ENCODE assay signal across 29 mouse cellular contexts in the genomic region with DNA sequence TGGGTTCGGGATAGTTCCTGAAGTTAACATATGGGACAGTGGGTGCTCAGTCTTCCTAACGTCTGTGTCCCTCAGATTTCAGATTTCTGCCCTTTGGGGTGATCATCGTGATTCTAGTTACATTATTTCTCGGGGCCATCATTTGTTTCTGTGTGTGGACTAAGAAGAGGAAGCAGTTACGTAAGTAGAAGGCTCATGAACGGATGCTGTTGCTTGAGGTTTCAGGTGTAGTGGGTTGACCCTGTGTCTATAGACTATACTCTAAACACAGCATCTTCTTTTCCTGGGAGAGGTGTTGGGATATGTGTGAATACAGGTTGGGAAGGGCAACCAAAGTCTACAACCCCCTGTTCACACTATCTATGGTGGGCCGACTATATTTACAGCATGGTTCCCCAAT. TPM values are rescaled to one million over a fixed set of nuclear protein-coding genes. Genes with fewer than 3 reads are reported as not detected.
DNase-seq lines count a peak whose midpoint lies in the region; ATAC-seq lines count a peak whose summit lies in the region.
"Had no signal": no experiment of that assay in that cellular context is flagged by ENCODE, and none has a peak within 500 bp of the region (broad histone marks: within the 10 kb centered on the region; RNA-seq: fewer than 3 reads in every experiment).

No protein-coding gene starts in this region.

- DNase-seq in heart, adult 11 months, result peak; percentile 43
- DNase-seq in heart, embryonic 10.5 days (ENCODE audit: low spot score), result no peak
- DNase-seq in adipocyte (ENCODE audit: low spot score), result peak; percentile 3
- DNase-seq in layer of hippocampus, postnatal 36 days, result no peak
- DNase-seq in thymus, postnatal 36 days, result no peak
- DNase-seq: adrenal gland, adult 2 months; adrenal gland, adult 8-10 months; adrenal gland, postnatal 10 days; adrenal gland, postnatal 14 days; adrenal gland, postnatal 25 days; adrenal gland, postnatal 36 days; B cell, adult 2 months; cerebellum, adult 11 months; cerebellum, adult 11-12 months; cerebellum, adult 18-20 months had no signal

- H3K9me3 ChIP-seq in heart, embryonic 10.5 days, result no peaks in the 10 kb centered on the region

- H3K27ac ChIP-seq in heart, embryonic 10.5 days, result no peak overlapping the region

- WGBS in heart, embryonic 10.5 days, result 81% methylated on average over 7 of the region's 7 CpGs

- H3K4me3 ChIP-seq in heart, embryonic 10.5 days, result no peak overlapping the region

- no peaks in the 10 kb centered on the region for H3K36me3 ChIP-seq in heart, embryonic 10.5 days
- H3K36me3 ChIP-seq: G1E had no signal

- 0 out of 2 replicates have a peak, but pooled peaks cover 2% of the 10 kb centered on the region for H3K4me1 ChIP-seq in heart, embryonic 10.5 days

- peak; percentile 68 for ATAC-seq in granulocyte monocyte progenitor cell, adult 5-6 weeks (replicated peaks; ENCODE audit: poor library complexity, severe bottlenecking)
- ATAC-seq in megakaryocyte, adult 5-6 weeks (ENCODE audit: poor library complexity, severe bottlenecking), result peak; percentile 68
- no peak for ATAC-seq in monocyte, adult 5-6 weeks (replicated peaks; ENCODE audit: insufficient number of reproducible peaks, low FRiP score, low TSS enrichment, poor library complexity, severe bottlenecking)
- ATAC-seq: activated CD4-positive, CD25-positive, alpha-beta regulatory T cell, adult 4 months; CD4-positive, CD25-positive, alpha-beta regulatory T cell, adult 4 months; Patski had no signal

- H3K27me3 ChIP-seq in heart, embryonic 10.5 days (ENCODE audit: insufficient read depth, poor library complexity, severe bottlenecking), result no peaks in the 10 kb centered on the region
- H3K27me3 ChIP-seq: CH12.LX had no signal

RNA-seq across cellular contexts. Expression of a gene that starts 18.2 kb away (rescaled TPM):
- 0.13 TPM in 1 of 2 replicates, not detected in the other for polyA plus RNA-seq in heart, embryonic 10.5 days (2016; fragmentation: Nextera tagmentation; extraction: Ambion mirVana)
- 5.5 and 6.7 TPM in 2 replicates for total RNA-seq in granulocyte monocyte progenitor cell, adult 5-6 weeks (2014; fragmentation: Nextera tagmentation)
- total RNA-seq in granulocyte monocyte progenitor cell, adult 5-6 weeks (2017), result 5.6 and 7.9 TPM in 2 replicates
- 12.3 and 15.1 TPM in 2 replicates for total RNA-seq in megakaryocyte, adult 5-6 weeks (2015)
- total RNA-seq in megakaryocyte, adult 5-6 weeks (2017), result 16.3 and 16.8 TPM in 2 replicates
- not detected for total RNA-seq in layer of hippocampus, postnatal 36 days (2021)
- total RNA-seq in monocyte, adult 5-6 weeks (2017), result 232 to 381 TPM (median 239 TPM) in 3 replicates
- total RNA-seq: ES-E14, MEL had no signal
- polyA plus RNA-seq: brain, embryonic 14.5 days; C2C12; G1E; Patski had no signal

RNA-seq across cellular contexts. Expression of a gene that starts 30.0 kb away (rescaled TPM):
- not detected in 2 replicates for polyA plus RNA-seq in heart, embryonic 10.5 days (2016; fragmentation: Nextera tagmentation; extraction: Ambion mirVana)
- 19.8 and 22.0 TPM in 2 replicates for total RNA-seq in granulocyte monocyte progenitor cell, adult 5-6 weeks (2014; fragmentation: Nextera tagmentation)
- total RNA-seq in granulocyte monocyte progenitor cell, adult 5-6 weeks (2017), result 22.3 and 29.9 TPM in 2 replicates
- total RNA-seq in megakaryocyte, adult 5-6 weeks (2015), result 41.3 and 43.2 TPM in 2 replicates
- total RNA-seq in megakaryocyte, adult 5-6 weeks (2017), result 72.9 and 75.3 TPM in 2 replicates
- not detected for total RNA-seq in layer of hippocampus, postnatal 36 days (2021)
- total RNA-seq in monocyte, adult 5-6 weeks (2017), result 71.1 to 137 TPM (median 80.7 TPM) in 3 replicates
- total RNA-seq: MEL had no signal
- polyA plus RNA-seq: C2C12, G1E, Patski had no signal

RNA-seq across cellular contexts. Expression of a gene that starts 42.1 kb away (rescaled TPM):
- polyA plus RNA-seq in heart, embryonic 10.5 days (2016; fragmentation: Nextera tagmentation; extraction: Ambion mirVana), result not detected in 2 replicates
- not detected in 2 replicates for total RNA-seq in granulocyte monocyte progenitor cell, adult 5-6 weeks (2014; fragmentation: Nextera tagmentation)
- not detected in 2 replicates for total RNA-seq in granulocyte monocyte progenitor cell, adult 5-6 weeks (2017)
- total RNA-seq in megakaryocyte, adult 5-6 weeks (2015), result not detected in 2 replicates
- not detected in 2 replicates for total RNA-seq in megakaryocyte, adult 5-6 weeks (2017)
- total RNA-seq in layer of hippocampus, postnatal 36 days (2021), result not detected
- not detected in 3 replicates for total RNA-seq in monocyte, adult 5-6 weeks (2017)
- total RNA-seq: adrenal gland, adult 18-20 months; adrenal gland, adult 2 months; adrenal gland, adult 8-10 months; adrenal gland, postnatal 10 days; adrenal gland, postnatal 14 days; adrenal gland, postnatal 25 days; adrenal gland, postnatal 36 days; adrenal gland, postnatal 4 days; CH12.LX; ES-E14; G1E; MEL had no signal
- polyA plus RNA-seq: activated CD4-positive, CD25-positive, alpha-beta regulatory T cell, adult 4 months; adrenal gland, adult 2 months; brain, embryonic 14.5 days; C2C12; CD4-positive, CD25-positive, alpha-beta regulatory T cell, adult 4 months; G1E had no signal

Comparison
In these comparisons a context has a peak if more than half of its experiments do, and no peak if none do; other contexts are left out.
1. DNase-seq: peak in heart, adult 11 months (single experiment) and adipocyte (single experiment); none in heart, embryonic 10.5 days (single experiment), layer of hippocampus, postnatal 36 days (0 of 2) and thymus, postnatal 36 days (0 of 2).
2. RNA of a gene that starts 18.2 kb away (total RNA-seq): 232 to 381 TPM in monocyte, adult 5-6 weeks; 12.3 to 16.8 TPM in megakaryocyte, adult 5-6 weeks, 5.5 to 7.9 TPM in granulocyte monocyte progenitor cell, adult 5-6 weeks and not detected in layer of hippocampus, postnatal 36 days; every median in the first group is over 10 times any median in the second.
3. RNA of a gene that starts 30.0 kb away (total RNA-seq): 71.1 to 137 TPM in monocyte, adult 5-6 weeks, 41.3 to 75.3 TPM in megakaryocyte, adult 5-6 weeks and 19.8 to 29.9 TPM in granulocyte monocyte progenitor cell, adult 5-6 weeks; not detected in layer of hippocampus, postnatal 36 days; every median in the first group is over 10 times any median in the second.